Mouse (Mus musculus) heart, adult 2 months (tissue): ENCODE results near the gene Fads1. TPM values are rescaled to one million over a fixed set of nuclear protein-coding genes. Genes with fewer than 3 reads are reported as not detected.

Experiments used
- DNase-seq, 2 experiments: peaks; one replicate each; pipeline ENCODE4 v3.0.0; 2021
- H3K27ac ChIP-seq: fragments of 200-600 bp; 2 replicates; pipeline ENCODE4 v1.8.1; 2022
- H3K27me3 ChIP-seq: fragments of 200-500 bp; 2 replicates; pipeline ENCODE4 v1.6.1; 2012; ENCODE audit warnings: mild to moderate bottlenecking, low read length, inconsistent platforms, mixed read lengths; ENCODE audit not compliant: control insufficient read depth, insufficient read depth
- H3K36me3 ChIP-seq: fragments of 200-500 bp; 2 replicates; pipeline ENCODE4 v1.6.1; 2012; ENCODE audit warnings: low read length, inconsistent platforms; ENCODE audit not compliant: control insufficient read depth, insufficient read depth
- H3K4me1 ChIP-seq: fragments of 200-500 bp; 2 replicates; pipeline ENCODE4 v1.6.1; 2011; ENCODE audit warnings: low read length; ENCODE audit not compliant: control insufficient read depth, insufficient read depth
- H3K4me3 ChIP-seq: fragments of 200-600 bp; 2 replicates; pipeline ENCODE4 v1.8.1; 2022
- H3K79me2 ChIP-seq: fragments of 200-500 bp; replicated peaks from 2 replicates; pipeline ENCODE4 v1.6.1; 2012; ENCODE audit warnings: mild to moderate bottlenecking, inconsistent platforms, low read length, moderate library complexity, mixed read lengths; ENCODE audit not compliant: control insufficient read depth, insufficient read depth
- H3K9ac ChIP-seq: fragments of 200-500 bp; 2 replicates; pipeline ENCODE4 v1.6.1; 2012; ENCODE audit warnings: low read depth, mild to moderate bottlenecking, control low read depth, inconsistent platforms, low read length, mixed read lengths
- CTCF ChIP-seq: fragments of 200-600 bp; IDR thresholded peaks from 2 replicates; pipeline ENCODE4 v1.8.1; 2022; ENCODE audit warnings: antibody characterized with exemption, mild to moderate bottlenecking, moderate library complexity
- EP300 ChIP-seq: fragments of 200-500 bp; IDR thresholded peaks from 2 replicates; pipeline ENCODE4 v1.6.1; 2011; ENCODE audit warnings: low read depth, low read length, control low read depth; ENCODE audit not compliant: insufficient read depth
- POLR2A ChIP-seq: fragments of 200-500 bp; IDR thresholded peaks from 2 replicates; pipeline ENCODE4 v1.6.1; 2011; ENCODE audit warnings: mild to moderate bottlenecking, low read depth, low read length, control low read depth; ENCODE audit not compliant: insufficient read depth
- WGBS: fragments of 180-500 bp; shearing (Covaris S2); methylation state at CpG from one replicate; pipeline ENCODE4 v1.1.7; 2018; 5-methylcytosine and 5-hydroxymethylcytosine counted together
- intact Hi-C: fragments of 180-260 bp; cut with DNase I; formaldehyde crosslinking; loops from one replicate; pipeline ENCODE4 v1.15.1; 2025
- polyA plus RNA-seq: library from polyadenylated mRNA; depleted of rRNA; stranded (reverse); fragments of >200 nt; gene quantifications from 2 replicates; pipeline ENCODE4 v1.2.3, GENCODE M21; 2012
- total RNA-seq, 2 experiments: library from RNA; stranded (reverse); gene quantifications; 2 replicates each; pipeline ENCODE4 v1.2.3; 2021

The Fads1 gene
- total and polyA plus RNA-seq, 3 experiments, result 16.2 to 25.3 (median 24.2) TPM

DNA sequence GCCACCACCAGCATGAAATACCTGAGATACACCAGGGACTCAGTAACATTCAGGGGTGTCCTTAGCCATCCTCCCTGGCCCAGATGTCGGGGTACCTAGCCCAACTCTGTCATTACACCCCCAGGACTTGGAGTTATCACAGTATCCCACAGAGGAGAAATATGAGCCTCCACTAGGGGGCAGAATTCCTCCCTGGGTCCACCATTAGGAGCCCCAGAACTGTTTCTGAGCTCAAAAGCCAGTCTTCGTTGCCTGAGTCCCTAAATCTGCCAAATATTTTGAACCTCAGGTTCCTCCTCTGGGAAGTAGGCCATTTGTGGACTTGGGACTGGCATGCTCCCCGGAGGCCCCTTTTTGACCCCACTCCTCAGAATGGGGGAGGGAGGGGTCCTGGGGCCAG, 36.4 kb downstream of the Fads1 start:
- no peaks in the 10 kb centered on the region for H3K4me1 ChIP-seq
- WGBS, result 46% methylated on average over 3 of the region's 3 CpGs
- intact Hi-C loops, result no loop called here
- no peak overlapping the region for H3K27ac ChIP-seq
- no peak overlapping the region for H3K9ac ChIP-seq
- no peaks in the 10 kb centered on the region for H3K27me3 ChIP-seq
- no peaks in the 10 kb centered on the region for H3K36me3 ChIP-seq
- no peaks in the 10 kb centered on the region for H3K79me2 ChIP-seq
- no peak for DNase-seq
- no peak overlapping the region for H3K4me3 ChIP-seq
- TF ChIP-seq CTCF, result peak; percentile 78
- no peak for TF ChIP-seq EP300

DNA sequence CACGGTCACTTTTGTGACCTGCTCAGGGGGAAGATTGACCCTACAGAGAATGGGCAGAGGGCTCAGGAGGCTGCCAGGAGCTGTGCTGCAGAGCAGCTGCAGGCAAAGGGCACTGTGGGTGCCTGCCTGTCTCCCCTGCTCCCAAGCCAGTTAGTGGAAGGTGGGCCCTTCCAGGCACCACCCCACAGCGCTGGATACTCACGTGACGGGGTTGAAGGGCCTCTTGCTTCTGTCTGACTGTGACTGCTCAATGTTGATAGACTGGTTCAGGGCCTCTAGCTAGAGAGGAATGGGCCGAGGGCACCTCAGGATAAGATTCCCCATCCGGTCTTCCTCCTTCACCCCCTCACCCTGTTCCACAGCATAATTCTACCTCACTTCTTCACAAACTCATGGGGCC, 36.9 kb downstream of the Fads1 start:
- intact Hi-C loops, result no loop called here

DNA sequence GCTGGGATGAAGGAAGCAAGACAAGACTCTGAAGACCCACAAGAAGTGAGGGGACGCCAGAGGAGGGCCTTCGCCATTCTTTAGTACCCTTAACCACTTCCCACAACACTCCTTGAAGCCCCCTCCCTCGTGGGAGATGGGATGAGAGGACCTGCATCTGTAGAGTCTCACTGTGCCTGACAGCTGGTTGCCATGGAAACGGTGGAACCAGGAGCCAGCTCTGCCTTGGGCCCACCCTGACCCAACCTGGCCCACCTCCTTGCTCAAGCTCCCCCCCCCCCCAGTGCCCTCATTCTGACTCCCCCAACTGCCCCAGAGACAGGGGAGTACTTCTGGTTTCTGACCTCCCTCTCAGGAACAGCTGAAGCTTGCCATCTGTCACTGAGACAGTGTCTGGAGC, 38.9 kb downstream of the Fads1 start:
- no peak overlapping the region for H3K4me3 ChIP-seq
- H3K79me2 ChIP-seq, result no peaks in the 10 kb centered on the region
- H3K9ac ChIP-seq, result no peak overlapping the region
- TF ChIP-seq POLR2A (no peak), CTCF (no peak), EP300 (no peak)
- intact Hi-C loops, result no loop called here
- no peaks in the 10 kb centered on the region for H3K36me3 ChIP-seq
- 0 out of 2 replicates have a peak, but pooled peaks cover 2% of the 10 kb centered on the region for H3K27me3 ChIP-seq
- no peaks in the 10 kb centered on the region for H3K4me1 ChIP-seq
- WGBS, result 46% methylated on average over 4 of the region's 4 CpGs
- no peak overlapping the region for H3K27ac ChIP-seq
- DNase-seq, result no peak

More for the DNA sequence above, 36.9 kb downstream of the Fads1 start:
- no peaks in the 10 kb centered on the region for H3K27me3 ChIP-seq
- 76% methylated on average over 6 of the region's 6 CpGs for WGBS
- H3K9ac ChIP-seq, result no peak overlapping the region
- no peaks in the 10 kb centered on the region for H3K4me1 ChIP-seq
- H3K36me3 ChIP-seq, result no peaks in the 10 kb centered on the region
- no peaks in the 10 kb centered on the region for H3K79me2 ChIP-seq
- no peak overlapping the region for H3K27ac ChIP-seq
- DNase-seq, result no peak
- H3K4me3 ChIP-seq, result no peak overlapping the region
- TF ChIP-seq CTCF (no peak), EP300 (no peak), POLR2A (no peak)

DNA sequence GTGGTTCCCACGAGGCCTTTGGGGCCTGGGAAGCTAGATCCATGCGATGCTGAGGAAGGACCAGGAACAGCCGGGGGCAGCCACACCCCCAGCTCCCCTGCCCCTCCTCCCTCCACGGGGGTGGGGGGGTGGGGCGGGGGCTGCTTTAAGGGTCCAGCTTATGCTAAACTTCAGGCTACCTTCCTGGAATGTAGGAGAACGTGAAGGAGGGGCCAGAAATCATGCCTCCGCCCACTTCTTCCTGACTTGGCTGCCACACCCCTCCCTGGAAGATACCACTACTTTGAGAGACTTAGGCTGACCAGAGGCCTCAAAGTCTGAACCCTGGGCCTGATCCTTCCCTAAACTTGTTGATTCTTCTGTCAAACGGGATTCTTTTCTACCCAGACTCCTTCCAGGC, 40.0 kb downstream of the Fads1 start:
- no peak for DNase-seq
- Histone ChIP-seq H3K4me1 (no peaks in the 10 kb centered on the region), H3K9ac (no peak overlapping the region), H3K36me3 (no peaks in the 10 kb centered on the region), H3K4me3 (no peak overlapping the region), H3K27me3 (0 out of 2 replicates have a peak, but pooled peaks cover 2% of the 10 kb centered on the region), H3K79me2 (no peaks in the 10 kb centered on the region), H3K27ac (no peak overlapping the region)
- intact Hi-C loops, result no loop called here
- TF ChIP-seq CTCF (no peak), POLR2A (no peak), EP300 (no peak)
- 39% methylated on average over 8 of the region's 8 CpGs for WGBS

DNA sequence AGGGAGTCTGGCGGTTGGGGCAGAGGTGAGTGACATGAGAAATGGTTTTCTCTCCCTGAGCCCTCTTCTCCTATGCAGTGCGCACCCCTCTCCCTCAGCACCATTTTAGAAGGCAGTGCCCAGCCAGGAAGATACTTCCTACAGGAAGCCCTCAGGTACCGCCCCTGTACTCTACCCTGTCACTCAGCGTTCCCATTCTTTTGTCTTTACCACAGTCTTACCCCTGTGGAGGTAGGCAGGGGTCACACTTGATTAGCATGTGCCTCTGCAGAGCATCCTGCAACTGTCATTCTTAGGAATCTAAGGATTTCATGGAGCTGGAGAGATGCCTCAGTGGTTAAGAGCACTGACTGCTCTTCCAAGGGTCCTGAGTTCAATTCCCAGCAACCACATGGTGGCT, 40.9 kb downstream of the Fads1 start:
- WGBS, result 73% methylated on average over 4 of the region's 4 CpGs
- TF ChIP-seq CTCF (no peak), POLR2A (no peak), EP300 (no peak)
- 0 out of 2 replicates have a peak, but pooled peaks cover 2% of the 10 kb centered on the region for H3K27me3 ChIP-seq
- no peaks in the 10 kb centered on the region for H3K36me3 ChIP-seq
- intact Hi-C loops, result no loop called here
- H3K79me2 ChIP-seq, result no peaks in the 10 kb centered on the region
- no peak for DNase-seq
- H3K27ac ChIP-seq, result no peak overlapping the region
- no peak overlapping the region for H3K4me3 ChIP-seq
- no peaks in the 10 kb centered on the region for H3K4me1 ChIP-seq
- no peak overlapping the region for H3K9ac ChIP-seq

DNA sequence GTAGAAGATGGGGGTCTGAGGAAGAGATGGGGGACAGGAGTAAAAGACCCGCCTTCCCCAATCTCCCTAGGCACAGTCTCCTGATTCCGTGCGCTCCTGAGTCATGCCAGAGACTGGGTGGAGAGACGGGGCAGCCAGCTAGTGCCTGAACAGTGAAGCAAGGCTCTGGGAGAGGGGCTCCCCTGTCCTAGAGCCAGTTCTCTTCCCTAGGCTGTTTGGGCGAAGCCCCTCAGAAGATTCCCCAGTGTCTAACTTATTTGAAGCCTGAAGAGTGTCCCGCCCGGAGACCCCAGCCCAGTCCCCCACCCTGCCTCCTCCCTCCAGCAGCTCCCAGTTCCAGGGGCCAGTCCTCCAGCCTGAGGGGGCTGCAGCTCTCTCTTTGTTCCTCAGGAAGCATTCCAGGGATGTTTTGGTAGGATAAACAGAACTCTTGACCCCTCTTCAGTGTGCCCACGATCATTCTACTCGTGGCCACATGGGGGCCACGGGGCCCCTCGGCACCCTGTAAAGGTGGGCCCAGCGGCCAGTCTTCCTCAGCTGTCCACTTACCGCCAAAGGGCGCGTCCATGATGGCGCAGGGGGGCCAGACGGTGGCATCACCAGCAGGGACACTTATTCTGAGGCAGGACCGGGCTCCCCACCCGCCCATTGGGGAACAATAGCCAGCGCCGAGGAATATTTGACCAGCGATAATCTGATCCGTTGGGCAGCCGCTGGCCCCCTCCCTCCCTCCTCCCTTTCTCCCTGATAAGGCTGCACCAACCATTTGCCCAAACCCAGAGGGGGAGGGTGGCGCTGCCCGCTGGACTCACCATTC, 42.2 kb downstream of the Fads1 start:
- Histone ChIP-seq H3K4me1 (no peaks in the 10 kb centered on the region), H3K27me3 (0 out of 2 replicates have a peak, but pooled peaks cover 2% of the 10 kb centered on the region), H3K4me3 (no peak overlapping the region), H3K27ac (no peak overlapping the region), H3K36me3 (no peaks in the 10 kb centered on the region), H3K9ac (no peak overlapping the region), H3K79me2 (no peaks in the 10 kb centered on the region)
- intact Hi-C loops, result no loop called here
- no peak for DNase-seq
- 24% methylated on average over 24 of the region's 26 CpGs for WGBS
- TF ChIP-seq EP300 (no peak), CTCF (no peak), POLR2A (no peak)
